7 mouse cellular contexts compared by ENCODE assay signal in the genomic region with DNA sequence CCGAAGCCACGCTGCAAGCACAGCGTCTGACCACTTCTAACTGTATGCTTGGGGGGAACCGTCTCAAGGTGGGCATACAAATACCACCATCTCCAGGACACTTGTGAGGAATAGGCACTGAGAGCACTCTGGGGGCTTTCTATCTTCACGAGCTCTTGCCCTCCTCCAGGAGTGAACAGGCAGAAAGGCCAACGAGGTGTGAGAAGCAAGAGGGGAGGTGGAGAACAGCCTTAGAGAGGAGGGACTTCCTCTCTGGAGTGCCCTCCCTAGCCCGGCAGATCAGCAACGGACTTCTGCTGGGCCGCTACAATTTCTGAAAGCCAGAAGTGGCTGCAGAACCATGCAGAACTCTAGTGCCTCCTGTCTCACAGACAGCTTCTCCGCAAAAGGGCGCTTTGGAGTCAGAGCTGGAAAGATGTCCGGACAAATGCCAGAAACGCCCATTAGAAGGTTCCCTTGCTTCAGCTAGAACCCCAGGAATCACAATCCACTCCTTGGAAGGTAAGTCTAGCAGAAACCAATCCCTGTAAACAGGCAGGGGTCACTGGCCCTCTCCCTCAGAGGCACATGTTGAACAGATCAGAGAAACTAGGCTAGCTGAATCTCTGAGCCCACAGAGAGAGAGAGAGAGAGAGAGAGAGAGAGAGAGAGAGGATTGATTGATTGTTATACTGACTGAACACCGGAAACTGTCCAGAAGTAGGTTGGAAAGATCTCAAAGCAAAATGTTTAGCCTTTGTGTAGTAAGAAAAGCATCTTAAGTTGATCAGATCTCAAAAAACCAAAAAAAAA. TPM values are rescaled to one million over a fixed set of nuclear protein-coding genes. Genes with fewer than 3 reads are reported as not detected.
DNase-seq lines count a peak whose midpoint lies in the region; ATAC-seq and TF ChIP-seq lines count a peak whose summit lies in the region.

No protein-coding gene starts in this region.

- TF ChIP-seq POLR2A in cortical plate, adult 2 months (IDR thresholded peaks at IDR 0.05; ENCODE audit: extremely low read depth, insufficient read depth, low read length), result no peak

- no peak for DNase-seq in lung, postnatal 14 days
- DNase-seq in cerebellum, adult 9-11 months, result no peak
- DNase-seq in ovary, postnatal 10 days (ENCODE audit: low spot score), result no peak

- peak overlapping the region; percentile 99 for H3K4me3 ChIP-seq in lung, embryonic 16.5 days (ENCODE audit: low read length)
- H3K4me3 ChIP-seq in cortical plate, adult 2 months (ENCODE audit: insufficient read depth, low read length), result peak overlapping the region; percentile 42; the same call in 1 of the 2 replicates
- 0 out of 2 replicates have a peak overlapping the region, but pooled peaks have one; percentile 2 for H3K4me3 ChIP-seq in intestine, embryonic 15.5 days (replicated peaks)
- peak overlapping the region; percentile 99; the same call in 1 of the 2 replicates for H3K4me3 ChIP-seq in neural tube, embryonic 13.5 days

- H3K27me3 ChIP-seq in lung, embryonic 16.5 days (ENCODE audit: control insufficient read depth, insufficient read depth, low read depth, low read length), result no peaks in the 10 kb centered on the region
- H3K27me3 ChIP-seq in intestine, embryonic 15.5 days (replicated peaks), result no peaks in the 10 kb centered on the region
- peaks cover under 1% of the 10 kb centered on the region; the same call in 1 of the 2 replicates for H3K27me3 ChIP-seq in neural tube, embryonic 13.5 days

- H3K4me1 ChIP-seq in lung, embryonic 16.5 days (replicated peaks; ENCODE audit: control insufficient read depth, insufficient read depth, low read length), result peaks cover 19% of the 10 kb centered on the region
- peaks cover 9% of the 10 kb centered on the region for H3K4me1 ChIP-seq in cortical plate, adult 2 months (ENCODE audit: control insufficient read depth, insufficient read depth, low read length)
- H3K4me1 ChIP-seq in intestine, embryonic 15.5 days (replicated peaks), result peaks cover 22% of the 10 kb centered on the region
- H3K4me1 ChIP-seq in neural tube, embryonic 13.5 days (replicated peaks), result peaks cover 25% of the 10 kb centered on the region

- H3K27ac ChIP-seq in lung, embryonic 16.5 days (ENCODE audit: low read length), result no peak overlapping the region
- no peak overlapping the region for H3K27ac ChIP-seq in cortical plate, adult 2 months (ENCODE audit: insufficient read depth, low read length)
- no peak overlapping the region for H3K27ac ChIP-seq in intestine, embryonic 15.5 days
- H3K27ac ChIP-seq in neural tube, embryonic 13.5 days (replicated peaks), result no peak overlapping the region

- peak overlapping the region; percentile 89 for H3K4me2 ChIP-seq in lung, embryonic 16.5 days (ENCODE audit: low read depth, low read length)
- H3K4me2 ChIP-seq in intestine, embryonic 15.5 days (replicated peaks), result peak overlapping the region; percentile 82
- peak overlapping the region; percentile 92; the same call in 1 of the 2 replicates for H3K4me2 ChIP-seq in neural tube, embryonic 13.5 days

- H3K9ac ChIP-seq in lung, embryonic 16.5 days (ENCODE audit: low read length), result peak overlapping the region; percentile 33; the same call in 1 of the 2 replicates
- peak overlapping the region; percentile 20; the same call in 1 of the 2 replicates for H3K9ac ChIP-seq in intestine, embryonic 15.5 days
- H3K9ac ChIP-seq in neural tube, embryonic 13.5 days, result peak overlapping the region; percentile 12; the same call in 1 of the 2 replicates

- no peak for TF ChIP-seq CTCF in cortical plate, adult 2 months (IDR thresholded peaks at IDR 0.05; ENCODE audit: extremely low read depth, insufficient read depth, low read length)

- no peaks in the 10 kb centered on the region for H3K36me3 ChIP-seq in lung, embryonic 16.5 days (ENCODE audit: control insufficient read depth, insufficient read depth, low read length)
- H3K36me3 ChIP-seq in intestine, embryonic 15.5 days, result no peaks in the 10 kb centered on the region
- peaks cover 22% of the 10 kb centered on the region for H3K36me3 ChIP-seq in neural tube, embryonic 13.5 days

- no peak for ATAC-seq in lung, embryonic 16.5 days (ENCODE audit: low read depth)
- no peak for ATAC-seq in intestine, embryonic 15.5 days
- ATAC-seq in neural tube, embryonic 13.5 days (ENCODE audit: low read depth), result no peak

- 61% methylated on average over 14 of the region's 14 CpGs for WGBS in lung, embryonic 16.5 days
- WGBS in intestine, embryonic 15.5 days, result 65% methylated on average over 14 of the region's 14 CpGs
- WGBS in neural tube, embryonic 13.5 days, result 75% methylated on average over 14 of the region's 14 CpGs

- H3K9me3 ChIP-seq in lung, embryonic 16.5 days (ENCODE audit: control insufficient read depth, low read length), result no peaks in the 10 kb centered on the region
- H3K9me3 ChIP-seq in intestine, embryonic 15.5 days, result no peaks in the 10 kb centered on the region
- no peaks in the 10 kb centered on the region for H3K9me3 ChIP-seq in neural tube, embryonic 13.5 days

RNA-seq across cellular contexts. Expression of a gene that starts 1.9 kb away (rescaled TPM):
- 34.3 and 39.8 TPM in 2 replicates for polyA plus RNA-seq in lung, embryonic 16.5 days (2015; fragmentation: Nextera tagmentation; extraction: Ambion mirVana)
- 196 and 207 TPM in 2 replicates for polyA plus RNA-seq in cortical plate, adult 2 months (2012; rRNA removed)
- 26.1 and 26.3 TPM in 2 replicates for polyA plus RNA-seq in intestine, embryonic 15.5 days (2015; fragmentation: Nextera tagmentation; extraction: Ambion mirVana)
- 30.0 and 35.1 TPM in 2 replicates for polyA plus RNA-seq in neural tube, embryonic 13.5 days (2015; fragmentation: Nextera tagmentation; extraction: Ambion mirVana)

RNA-seq across cellular contexts. Expression of a gene that starts 22.5 kb away (rescaled TPM):
- polyA plus RNA-seq in lung, embryonic 16.5 days (2015; fragmentation: Nextera tagmentation; extraction: Ambion mirVana), result not detected in 2 replicates
- polyA plus RNA-seq in cortical plate, adult 2 months (2012; rRNA removed), result 0.19 TPM in 1 of 2 replicates, not detected in the other
- 0.40 and 0.54 TPM in 2 replicates for polyA plus RNA-seq in intestine, embryonic 15.5 days (2015; fragmentation: Nextera tagmentation; extraction: Ambion mirVana)
- polyA plus RNA-seq in neural tube, embryonic 13.5 days (2015; fragmentation: Nextera tagmentation; extraction: Ambion mirVana), result 0.43 TPM in 1 of 2 replicates, not detected in the other

RNA-seq across cellular contexts. Expression of a gene that starts 23.6 kb away (rescaled TPM):
- polyA plus RNA-seq in lung, embryonic 16.5 days (2015; fragmentation: Nextera tagmentation; extraction: Ambion mirVana), result not detected in 2 replicates
- 23.4 and 25.4 TPM in 2 replicates for polyA plus RNA-seq in cortical plate, adult 2 months (2012; rRNA removed)
- polyA plus RNA-seq in intestine, embryonic 15.5 days (2015; fragmentation: Nextera tagmentation; extraction: Ambion mirVana), result 0.18 and 0.19 TPM in 2 replicates
- polyA plus RNA-seq in neural tube, embryonic 13.5 days (2015; fragmentation: Nextera tagmentation; extraction: Ambion mirVana), result 4.8 and 5.3 TPM in 2 replicates

RNA-seq across cellular contexts. Expression of a gene that starts 23.9 kb away (rescaled TPM):
- polyA plus RNA-seq in lung, embryonic 16.5 days (2015; fragmentation: Nextera tagmentation; extraction: Ambion mirVana), result 39.4 and 44.1 TPM in 2 replicates
- polyA plus RNA-seq in cortical plate, adult 2 months (2012; rRNA removed), result 64.4 and 65.2 TPM in 2 replicates
- polyA plus RNA-seq in intestine, embryonic 15.5 days (2015; fragmentation: Nextera tagmentation; extraction: Ambion mirVana), result 48.2 and 51.9 TPM in 2 replicates
- polyA plus RNA-seq in neural tube, embryonic 13.5 days (2015; fragmentation: Nextera tagmentation; extraction: Ambion mirVana), result 54.7 TPM in 2 replicates

RNA-seq across cellular contexts. Expression of a gene that starts 26.6 kb away (rescaled TPM):
- polyA plus RNA-seq in lung, embryonic 16.5 days (2015; fragmentation: Nextera tagmentation; extraction: Ambion mirVana), result not detected in 2 replicates
- polyA plus RNA-seq in cortical plate, adult 2 months (2012; rRNA removed), result 0.29 and 0.78 TPM in 2 replicates
- polyA plus RNA-seq in intestine, embryonic 15.5 days (2015; fragmentation: Nextera tagmentation; extraction: Ambion mirVana), result not detected in 2 replicates
- 0.56 TPM in 1 of 2 replicates, not detected in the other for polyA plus RNA-seq in neural tube, embryonic 13.5 days (2015; fragmentation: Nextera tagmentation; extraction: Ambion mirVana)

Comparison
In these comparisons a context has a peak if more than half of its experiments do, and no peak if none do; other contexts are left out.
1. H3K4me3 ChIP-seq: peak in every context shown above with its lines; median percentile 99 in lung, embryonic 16.5 days; 99 in neural tube, embryonic 13.5 days; 42 in cortical plate, adult 2 months; 2 in intestine, embryonic 15.5 days.